Mouse (Mus musculus): ENCODE data around the gene Rab11fip5. TPM values are rescaled to one million over a fixed set of nuclear protein-coding genes. Genes with fewer than 3 reads are reported as not detected.

The Rab11fip5 gene
- polyA plus RNA-seq, 2 experiments: 15.9 to 16.9 TPM

- ATAC-seq (ENCODE audit: low FRiP score, low read depth) (no peak), DNase-seq (ENCODE audit: low spot score) (no peak)
- Histone ChIP-seq H3K9ac (ENCODE audit: low read depth, low read length, severe bottlenecking) (no peak overlapping the region), H3K9me3 (ENCODE audit: control insufficient read depth, low read length) (no peaks in the 10 kb centered on the region), H3K4me2 (replicated peaks; ENCODE audit: low read depth, low read length, severe bottlenecking) (peak overlapping the region; percentile 99), H3K27me3 (ENCODE audit: control insufficient read depth, insufficient read depth, low read length) (0 out of 2 replicates have a peak, but pooled peaks cover 7% of the 10 kb centered on the region), H3K4me3 (replicated peaks; ENCODE audit: low read length) (peak overlapping the region; percentile 60; the same call in 1 of the 2 replicates), H3K27ac (replicated peaks; ENCODE audit: low read depth, low read length) (no peak overlapping the region), H3K36me3 (ENCODE audit: control insufficient read depth, insufficient read depth, low read length) (peaks cover 7% of the 10 kb centered on the region; the same call in 1 of the 2 replicates), H3K4me1 (ENCODE audit: control insufficient read depth, insufficient read depth, low read length) (no peaks in the 10 kb centered on the region)
- no peak for TF ChIP-seq POLR2A (IDR thresholded peaks at IDR 0.05; ENCODE audit: borderline replicate concordance, extremely low read depth, insufficient read depth, insufficient read length)
- WGBS: 17% methylated on average over 8 of the region's 8 CpGs
Observed at GRCm38 (mm10) chr6:85331736-85332135, 42.7 kb downstream of the Rab11fip5 start.

- no peak for ATAC-seq (ENCODE audit: low FRiP score, low read depth)
- TF ChIP-seq POLR2A (IDR thresholded peaks at IDR 0.05; ENCODE audit: borderline replicate concordance, extremely low read depth, insufficient read depth, insufficient read length): no peak
- H3K4me2 ChIP-seq (replicated peaks; ENCODE audit: low read depth, low read length, severe bottlenecking): 0 out of 2 replicates have a peak overlapping the region, but pooled peaks have one; percentile 99
Observed at GRCm38 (mm10) chr6:85331221-85331735, 43.2 kb downstream of the Rab11fip5 start.

GRCm38 (mm10) chr6:85329666-85330185 lies 44.7 kb downstream of the Rab11fip5 start:
- ATAC-seq (ENCODE audit: low FRiP score, low read depth): no peak
- no peak for TF ChIP-seq POLR2A (IDR thresholded peaks at IDR 0.05; ENCODE audit: borderline replicate concordance, extremely low read depth, insufficient read depth, insufficient read length)
- 87% methylated on average over 4 of the region's 4 CpGs for WGBS
- no peaks in the 10 kb centered on the region for H3K36me3 ChIP-seq (ENCODE audit: control insufficient read depth, insufficient read depth, low read length)
- H3K9ac ChIP-seq (ENCODE audit: low read depth, low read length, severe bottlenecking): no peak overlapping the region
- no peak overlapping the region for H3K4me2 ChIP-seq (replicated peaks; ENCODE audit: low read depth, low read length, severe bottlenecking)
- no peaks in the 10 kb centered on the region for H3K9me3 ChIP-seq (ENCODE audit: control insufficient read depth, low read length)
- H3K27ac ChIP-seq (replicated peaks; ENCODE audit: low read depth, low read length): no peak overlapping the region
- no peaks in the 10 kb centered on the region for H3K4me1 ChIP-seq (ENCODE audit: control insufficient read depth, insufficient read depth, low read length)
- H3K27me3 ChIP-seq (ENCODE audit: control insufficient read depth, insufficient read depth, low read length): 0 out of 2 replicates have a peak, but pooled peaks cover 7% of the 10 kb centered on the region
- no peak overlapping the region for H3K4me3 ChIP-seq (replicated peaks; ENCODE audit: low read length)
- no peak for DNase-seq (ENCODE audit: low spot score)

More at GRCm38 (mm10) chr6:85331221-85331735, 43.2 kb downstream of the Rab11fip5 start:
- WGBS: 53% methylated on average over 6 of the region's 6 CpGs
- H3K36me3 ChIP-seq (ENCODE audit: control insufficient read depth, insufficient read depth, low read length): peaks cover 3% of the 10 kb centered on the region; the same call in 1 of the 2 replicates
- 0 out of 2 replicates have a peak, but pooled peaks cover 7% of the 10 kb centered on the region for H3K27me3 ChIP-seq (ENCODE audit: control insufficient read depth, insufficient read depth, low read length)
- no peaks in the 10 kb centered on the region for H3K9me3 ChIP-seq (ENCODE audit: control insufficient read depth, low read length)
- no peak overlapping the region for H3K9ac ChIP-seq (ENCODE audit: low read depth, low read length, severe bottlenecking)
- H3K4me3 ChIP-seq (replicated peaks; ENCODE audit: low read length): no peak overlapping the region
- H3K4me1 ChIP-seq (ENCODE audit: control insufficient read depth, insufficient read depth, low read length): no peaks in the 10 kb centered on the region
- DNase-seq (ENCODE audit: low spot score): no peak
- H3K27ac ChIP-seq (replicated peaks; ENCODE audit: low read depth, low read length): no peak overlapping the region

DNA sequence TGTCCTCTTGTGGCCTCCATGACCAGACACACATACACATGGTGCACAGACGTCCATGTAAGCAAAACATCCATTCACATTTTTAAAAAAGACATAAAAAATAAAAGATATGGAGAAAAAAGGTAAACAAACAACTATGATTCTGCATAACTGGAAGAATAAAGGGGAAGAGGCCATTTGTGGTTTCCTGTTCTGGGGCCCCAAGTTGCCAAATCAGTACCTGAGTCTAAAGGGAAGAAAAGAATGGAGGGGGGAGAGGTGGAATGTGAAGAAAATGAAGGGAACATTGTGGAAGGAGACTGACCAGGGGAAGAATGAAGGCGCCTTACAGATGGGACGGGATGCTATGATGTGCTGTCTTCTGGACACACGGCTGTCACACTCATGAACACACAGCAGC lies 47.9 kb downstream of the Rab11fip5 start:
- TF ChIP-seq POLR2A (IDR thresholded peaks at IDR 0.05; ENCODE audit: borderline replicate concordance, extremely low read depth, insufficient read depth, insufficient read length): no peak
- no peak for DNase-seq (ENCODE audit: low spot score)
- no peaks in the 10 kb centered on the region for H3K4me1 ChIP-seq (ENCODE audit: control insufficient read depth, insufficient read depth, low read length)
- no peaks in the 10 kb centered on the region for H3K36me3 ChIP-seq (ENCODE audit: control insufficient read depth, insufficient read depth, low read length)
- ATAC-seq (ENCODE audit: low FRiP score, low read depth): no peak
- no peak overlapping the region for H3K4me3 ChIP-seq (replicated peaks; ENCODE audit: low read length)
- 76% methylated on average over 4 of the region's 4 CpGs for WGBS
- H3K4me2 ChIP-seq (replicated peaks; ENCODE audit: low read depth, low read length, severe bottlenecking): no peak overlapping the region
- no peak overlapping the region for H3K27ac ChIP-seq (replicated peaks; ENCODE audit: low read depth, low read length)
- H3K9ac ChIP-seq (ENCODE audit: low read depth, low read length, severe bottlenecking): no peak overlapping the region
- no peaks in the 10 kb centered on the region for H3K9me3 ChIP-seq (ENCODE audit: control insufficient read depth, low read length)
- H3K27me3 ChIP-seq (ENCODE audit: control insufficient read depth, insufficient read depth, low read length): 0 out of 2 replicates have a peak, but pooled peaks cover 2% of the 10 kb centered on the region

DNA sequence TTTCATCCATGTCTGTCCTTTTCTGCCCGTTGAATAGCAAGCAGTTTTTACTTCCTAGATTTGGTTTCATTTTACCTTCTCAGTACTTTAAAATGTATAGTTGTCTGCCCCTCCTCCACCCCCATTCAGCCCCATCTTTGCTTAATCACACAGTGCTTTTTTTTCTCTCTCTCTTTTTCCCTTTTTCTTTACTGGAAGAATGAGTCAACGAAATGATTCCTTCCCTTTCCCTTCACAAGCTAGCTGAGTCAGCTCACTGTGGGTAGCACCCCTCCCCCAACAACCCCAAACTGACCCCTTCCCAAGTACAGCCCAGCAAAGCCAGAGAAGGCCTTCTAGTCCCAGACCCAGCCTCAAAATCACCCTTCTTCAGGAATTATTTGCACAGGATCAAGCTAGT lies 49.3 kb downstream of the Rab11fip5 start:
- WGBS: 36% methylated on average over 2 of the region's 2 CpGs
- H3K4me1 ChIP-seq (ENCODE audit: control insufficient read depth, insufficient read depth, low read length): no peaks in the 10 kb centered on the region
- no peak for TF ChIP-seq POLR2A (IDR thresholded peaks at IDR 0.05; ENCODE audit: borderline replicate concordance, extremely low read depth, insufficient read depth, insufficient read length)
- no peaks in the 10 kb centered on the region for H3K36me3 ChIP-seq (ENCODE audit: control insufficient read depth, insufficient read depth, low read length)
- no peak overlapping the region for H3K27ac ChIP-seq (replicated peaks; ENCODE audit: low read depth, low read length)
- no peak overlapping the region for H3K4me2 ChIP-seq (replicated peaks; ENCODE audit: low read depth, low read length, severe bottlenecking)
- H3K9ac ChIP-seq (ENCODE audit: low read depth, low read length, severe bottlenecking): no peak overlapping the region
- H3K4me3 ChIP-seq (replicated peaks; ENCODE audit: low read length): no peak overlapping the region
- ATAC-seq (ENCODE audit: low FRiP score, low read depth) (no peak), DNase-seq (ENCODE audit: low spot score) (no peak)
- no peaks in the 10 kb centered on the region for H3K27me3 ChIP-seq (ENCODE audit: control insufficient read depth, insufficient read depth, low read length)
- no peaks in the 10 kb centered on the region for H3K9me3 ChIP-seq (ENCODE audit: control insufficient read depth, low read length)
